Mouse (Mus musculus): ENCODE measurements around the gene Pard6a. TPM values are rescaled to one million over a fixed set of nuclear protein-coding genes. Genes with fewer than 3 reads are reported as not detected.
A peak's percentile ranks its signal among the peaks of the same experiment; 100 is the strongest.

The Pard6a gene
- 10 to 100 TPM; 10.7 to 14.2 (median 12.8) TPM for total RNA-seq (2022)

GRCm38 (mm10) chr8:105700966-105701824, at the start of gene Pard6a, which contains the start of gene Acd:
Gene Pard6a, plus strand, starts transcription at chr8:105701148.
Gene Acd, minus strand, starts transcription at chr8:105701102.
- DNase-seq: peak; percentile 91

GRCm38 (mm10) chr8:105657641-105658040, 43.3 kb upstream of the Pard6a start:
- no peak for DNase-seq

- no peak for DNase-seq
Measured at GRCm38 (mm10) chr8:105661167-105661566, 39.8 kb upstream of the Pard6a start.

- DNase-seq: no peak
Measured at GRCm38 (mm10) chr8:105677891-105678290, 23.1 kb upstream of the Pard6a start.

- no peak for DNase-seq
Measured at GRCm38 (mm10) chr8:105685325-105685724, 15.6 kb upstream of the Pard6a start.

- no peak for DNase-seq
Measured at GRCm38 (mm10) chr8:105685796-105686308, 15.1 kb upstream of the Pard6a start, which contains the start of gene Carmil2. Gene Carmil2, plus strand, starts transcription at chr8:105686274.

- DNase-seq: no peak
Measured at GRCm38 (mm10) chr8:105686551-105686950, 14.4 kb upstream of the Pard6a start.

GRCm38 (mm10) chr8:105687512-105687911, 13.4 kb upstream of the Pard6a start:
- no peak for DNase-seq

- no peak for DNase-seq
Measured at GRCm38 (mm10) chr8:105688242-105688752, 12.7 kb upstream of the Pard6a start.

GRCm38 (mm10) chr8:105689256-105689982, 11.5 kb upstream of the Pard6a start:
- no peak for DNase-seq

GRCm38 (mm10) chr8:105689983-105690360, 11.0 kb upstream of the Pard6a start:
- DNase-seq: no peak

GRCm38 (mm10) chr8:105690978-105691377, 10.0 kb upstream of the Pard6a start:
- DNase-seq: no peak

GRCm38 (mm10) chr8:105692449-105693182, 8.3 kb upstream of the Pard6a start:
- DNase-seq: no peak

- DNase-seq: no peak
Measured at GRCm38 (mm10) chr8:105693648-105694047, 7.3 kb upstream of the Pard6a start.

GRCm38 (mm10) chr8:105694051-105694799, 6.7 kb upstream of the Pard6a start:
- no peak for DNase-seq

GRCm38 (mm10) chr8:105695080-105695780, 5.7 kb upstream of the Pard6a start:
- no peak for DNase-seq

- no peak for DNase-seq
Measured at GRCm38 (mm10) chr8:105697196-105697780, 3.7 kb upstream of the Pard6a start.

GRCm38 (mm10) chr8:105698734-105699133, 2.2 kb upstream of the Pard6a start:
- no peak for DNase-seq

- DNase-seq: no peak
Measured at GRCm38 (mm10) chr8:105699488-105700215, 1.3 kb upstream of the Pard6a start.

GRCm38 (mm10) chr8:105700566-105700965, 382 bp upstream of the Pard6a start:
- no peak for DNase-seq

Measured in adrenal gland, adult 8-10 months (tissue).